Mouse (Mus musculus) adrenal gland, adult 8-10 months (tissue): ENCODE results near the gene Lpar1. TPM values are rescaled to one million over a fixed set of nuclear protein-coding genes. Genes with fewer than 3 reads are reported as not detected.

Experiments used
- DNase-seq: peaks from one replicate; pipeline ENCODE4 v3.0.0; 2022
- microRNA-seq, 2 experiments: library from miRNA; unstranded; fragments of <30 nt; microRNA quantifications; one replicate each; pipeline ENCODE4 v1.2.0; 2022
- total RNA-seq, 4 experiments: library from RNA; stranded (reverse); gene quantifications; 2 replicates each; pipeline ENCODE4 v1.2.4; 2022

Gene Lpar1
- total RNA-seq, 4 experiments from 2014 or later, result 18.1 to 34.1 (median 27.7) TPM

- DNase-seq, result no peak
Observed at GRCm38 (mm10) chr4:58447841-58448240, 105.9 kb downstream of the Lpar1 start.

DNA sequence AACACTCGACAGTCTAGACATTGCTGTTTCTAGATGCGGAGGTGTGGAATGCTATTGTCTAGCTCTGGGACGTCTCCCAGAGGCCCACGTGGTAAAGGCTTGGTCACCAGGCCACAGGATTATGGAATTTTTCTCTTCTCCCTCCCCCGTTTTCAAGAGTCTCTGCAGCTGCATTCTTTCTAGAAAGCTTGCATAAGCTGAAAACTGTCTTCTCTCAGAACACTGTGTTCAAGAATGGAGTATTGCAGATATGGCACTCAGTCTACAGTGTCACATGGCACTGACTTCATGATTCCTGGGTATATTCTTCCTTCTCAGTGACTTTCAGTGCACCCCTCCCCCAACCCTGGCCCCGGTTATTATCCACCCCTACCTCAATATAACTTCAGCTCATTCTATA, 107.9 kb downstream of the Lpar1 start:
- no peak for DNase-seq

GRCm38 (mm10) chr4:58442338-58442737, 111.4 kb downstream of the Lpar1 start:
- no peak for DNase-seq

DNA sequence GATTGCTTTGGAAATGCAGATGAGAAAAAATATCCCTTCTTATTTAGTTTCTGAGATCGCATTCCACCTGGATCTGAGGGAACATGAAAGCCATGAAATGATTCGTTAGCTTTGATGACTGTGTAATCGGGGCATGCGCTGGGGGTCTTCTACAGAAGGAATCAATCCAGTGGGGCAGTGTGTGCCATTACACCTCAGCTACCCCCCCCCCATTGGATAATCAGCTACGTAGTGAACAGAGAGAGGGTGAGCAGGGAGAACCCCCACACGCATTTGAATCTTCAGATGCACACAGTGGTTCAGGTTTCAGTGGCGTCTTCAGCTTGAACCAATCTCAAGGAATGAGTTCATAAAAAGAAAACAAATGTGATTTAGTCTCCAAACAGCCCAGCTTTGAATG, 115.0 kb downstream of the Lpar1 start:
- DNase-seq, result no peak

GRCm38 (mm10) chr4:58437271-58437670, 116.4 kb downstream of the Lpar1 start:
- no peak for DNase-seq

- DNase-seq, result no peak
Observed at GRCm38 (mm10) chr4:58423276-58423930, 130.3 kb downstream of the Lpar1 start.

GRCm38 (mm10) chr4:58419225-58419624, 134.5 kb downstream of the Lpar1 start:
- DNase-seq, result no peak

DNA sequence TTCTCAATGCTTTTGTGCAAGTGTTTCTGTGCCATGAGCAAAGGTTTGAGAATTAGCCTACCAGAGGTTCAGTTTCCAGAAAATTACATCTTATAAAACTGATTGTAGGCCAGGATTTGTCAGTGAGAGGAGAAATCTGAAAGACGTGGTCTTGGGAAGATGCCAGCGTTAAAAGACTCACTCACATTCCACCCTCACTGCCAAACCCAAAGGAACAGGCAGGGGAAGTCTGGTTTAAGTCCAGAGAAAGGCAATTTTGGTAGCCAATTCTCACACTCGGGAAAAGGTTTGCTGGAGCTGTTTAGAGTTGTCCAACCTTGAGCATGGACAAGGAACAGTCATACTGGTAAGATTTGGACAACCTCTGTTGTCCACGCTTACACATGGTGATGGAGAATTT, 136.4 kb downstream of the Lpar1 start:
- no peak for DNase-seq

GRCm38 (mm10) chr4:58415537-58415936, 138.2 kb downstream of the Lpar1 start:
- no peak for DNase-seq

DNA sequence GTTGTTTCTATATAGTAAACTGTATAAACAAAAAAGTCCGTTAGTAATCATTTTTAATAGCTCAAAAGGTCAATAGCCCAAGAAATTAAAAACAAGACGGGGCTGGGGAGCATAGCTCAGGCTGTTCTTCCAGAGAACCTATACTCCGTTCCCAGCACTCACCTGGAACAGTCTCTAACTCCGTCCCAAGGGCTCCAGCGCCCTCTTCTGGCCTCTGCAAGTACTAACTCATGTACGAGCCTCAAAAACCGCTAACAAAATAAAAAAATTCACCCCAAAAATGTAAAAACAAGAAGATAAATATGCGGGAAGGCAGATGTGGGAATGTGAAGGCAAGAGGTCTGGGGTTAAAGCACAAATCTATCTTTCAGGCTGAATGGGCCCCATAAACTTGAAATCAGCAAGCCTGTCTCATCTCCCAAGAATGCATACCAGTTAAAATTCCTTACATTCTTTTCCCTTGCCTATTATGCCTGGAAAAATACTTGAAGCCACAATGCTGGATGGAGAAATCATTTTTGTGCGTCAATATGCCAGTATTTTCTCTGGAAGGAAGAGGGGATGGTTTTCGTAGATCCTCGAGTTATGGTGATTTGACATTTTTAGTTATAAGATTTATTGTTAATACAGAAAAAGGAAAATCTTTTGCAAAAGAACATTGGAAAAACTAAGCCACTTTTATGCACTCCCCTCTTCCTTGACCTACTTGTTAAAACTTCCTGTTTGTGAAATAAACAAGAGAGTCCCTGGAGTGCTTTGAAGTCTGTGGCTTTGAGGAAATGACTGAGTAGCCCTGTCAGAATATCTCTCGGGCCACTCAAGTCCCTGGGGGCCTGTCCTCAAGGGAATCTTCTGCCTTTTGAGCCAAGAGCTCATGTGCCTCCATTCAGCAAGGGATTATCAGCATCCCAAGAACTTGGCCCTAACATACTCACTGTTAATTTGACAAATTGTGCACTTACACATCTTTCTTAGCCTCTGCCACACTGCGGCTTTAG, 140.2 kb downstream of the Lpar1 start:
- DNase-seq, result no peak

DNA sequence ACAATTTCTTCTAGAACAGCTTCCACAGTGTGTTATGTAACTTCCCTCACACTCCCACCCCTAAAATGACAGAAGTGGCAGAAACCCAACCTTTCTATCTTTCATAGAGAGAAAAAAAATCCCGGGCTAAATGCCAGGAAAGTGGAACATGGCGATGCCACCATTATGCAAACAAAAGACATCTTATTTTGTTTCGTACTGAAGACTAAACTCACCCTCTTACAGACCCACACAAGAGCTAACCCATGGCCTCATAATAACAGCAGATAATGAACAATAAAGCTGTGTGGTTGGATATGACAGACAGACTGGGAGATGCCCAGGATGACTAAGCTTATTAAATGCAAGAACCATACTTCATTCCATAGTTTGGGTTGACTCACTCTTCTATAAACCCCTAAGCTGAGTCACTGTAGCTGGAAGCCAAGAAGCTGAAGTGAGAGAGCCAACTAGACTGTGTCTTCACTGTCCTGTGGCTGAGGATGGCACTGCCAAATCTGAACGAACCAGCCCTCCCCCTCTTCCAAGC, 151.7 kb downstream of the Lpar1 start:
- no peak for DNase-seq

DNA sequence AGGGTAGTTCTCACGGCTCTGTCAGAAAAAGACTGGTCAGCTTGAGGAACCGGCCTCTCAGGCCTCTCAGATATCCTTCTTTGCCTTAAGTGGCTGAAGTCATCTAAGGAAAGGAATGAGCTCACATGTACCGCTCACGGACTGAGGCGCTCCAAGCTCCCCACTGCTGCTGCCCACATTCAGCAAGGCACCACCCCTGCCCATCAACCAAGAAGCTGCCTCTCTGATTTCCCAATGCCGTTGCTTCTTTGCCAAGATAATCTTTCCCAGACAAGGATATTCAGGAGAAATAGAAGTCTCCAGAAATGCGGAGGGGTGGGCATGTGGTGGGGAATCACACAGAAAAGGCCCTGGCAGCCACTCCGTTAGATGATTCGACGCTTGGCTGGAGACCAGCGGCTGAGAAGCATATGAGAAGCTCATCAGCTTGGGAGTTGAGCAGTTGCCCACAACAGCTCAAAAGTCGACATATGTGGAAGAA, 152.8 kb downstream of the Lpar1 start:
- no peak for DNase-seq

Small RNA genes within 50 kb of the gene (microRNA-seq; reads per million reads assigned to microRNA genes)
- gene Mir3095, result 0 to 0.18 reads per million in 2 experiments

Other genes with a start within 250 kb of the Lpar1 start
- under 1 TPM in 3 of 4 experiments, not detected in 1; 0.23 to 0.77 (median 0.31) TPM for gene Olfr267, start 233.8 kb upstream of the Lpar1 start, total RNA-seq